Mouse (Mus musculus) E14TG2a.4 (cell line): ENCODE measurements around the gene Fbxo3.
"Not testable (repeated sequence)": the region's sequence is repeated elsewhere in the genome, so short reads cannot be mapped to it uniquely, and the experiment has no call there.

Experiments
- H3K27me3 ChIP-seq: 2 replicates; pipeline ENCODE4 v1.6.1; 2014; ENCODE audit warnings: low read length, control low read depth; ENCODE audit not compliant: insufficient read depth
- H3K36me3 ChIP-seq: 2 replicates; pipeline ENCODE4 v1.6.1; 2014; ENCODE audit warnings: low read length, control low read depth; ENCODE audit not compliant: insufficient read depth
- H3K4me1 ChIP-seq: replicated peaks from 2 replicates; pipeline ENCODE4 v1.6.1; 2014; ENCODE audit warnings: low read depth, low read length, control low read depth
- H3K4me3 ChIP-seq: replicated peaks from 2 replicates; pipeline ENCODE4 v1.5.1; 2014; ENCODE audit warnings: mild to moderate bottlenecking, low read length
- H3K9me3 ChIP-seq: 2 replicates; pipeline ENCODE4 v1.6.1; 2014; ENCODE audit warnings: low read length, control low read depth
- CTCF ChIP-seq: conservative IDR thresholded peaks from 2 replicates; pipeline ENCODE4 v1.5.1; 2014; ENCODE audit warnings: low read length
- NANOG ChIP-seq: IDR thresholded peaks from 2 replicates; pipeline ENCODE4 v1.6.1; 2014; ENCODE audit warnings: borderline replicate concordance, low read length, mixed read lengths
- POU5F1 ChIP-seq: IDR thresholded peaks from 2 replicates; pipeline ENCODE4 v1.6.1; 2014; ENCODE audit warnings: low read length, borderline replicate concordance

Fbxo3 gene

DNA sequence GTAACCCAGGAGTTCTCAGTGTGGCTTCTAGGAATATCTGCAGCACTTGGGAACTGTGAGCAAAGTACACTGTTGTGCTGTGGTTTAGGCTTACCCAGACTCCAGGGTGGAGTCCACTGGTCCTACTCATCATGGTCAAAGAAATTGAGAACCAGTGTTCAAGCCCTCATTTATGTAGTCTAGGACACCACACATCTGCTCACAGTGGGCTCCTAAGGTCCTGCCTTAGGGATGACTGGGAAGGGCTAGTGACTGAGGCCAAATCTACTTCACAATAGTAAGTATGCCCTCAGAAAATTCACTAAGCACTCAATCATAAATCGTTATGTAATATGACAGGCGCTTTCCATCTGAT, 71.7 kb downstream of the Fbxo3 start:
- Histone ChIP-seq H3K4me3 (no peak overlapping the region), H3K27me3 (no peaks in the 10 kb centered on the region), H3K36me3 (no peaks in the 10 kb centered on the region), H3K9me3 (no peaks in the 10 kb centered on the region), H3K4me1 (peaks cover 32% of the 10 kb centered on the region)
- no peak for TF ChIP-seq POU5F1
- TF ChIP-seq CTCF, result no peak
- no peak for TF ChIP-seq NANOG

- TF ChIP-seq NANOG, result no peak
- TF ChIP-seq POU5F1, result no peak
- H3K4me3 ChIP-seq, result no peak overlapping the region
- no peaks in the 10 kb centered on the region for H3K36me3 ChIP-seq
- H3K4me1 ChIP-seq, result peaks cover 32% of the 10 kb centered on the region
- H3K27me3 ChIP-seq, result no peaks in the 10 kb centered on the region
- no peaks in the 10 kb centered on the region for H3K9me3 ChIP-seq
These were observed 72.4 kb downstream of the Fbxo3 start for GRCm38 (mm10) chr2:104099946-104100345.

GRCm38 (mm10) chr2:104104800-104105199, 77.3 kb downstream of the Fbxo3 start:
- H3K9me3 ChIP-seq, result no peaks in the 10 kb centered on the region
- H3K4me1 ChIP-seq, result peaks cover 10% of the 10 kb centered on the region
- no peak overlapping the region for H3K4me3 ChIP-seq
- H3K36me3 ChIP-seq, result peaks cover 4% of the 10 kb centered on the region; the same call in 1 of the 2 replicates
- TF ChIP-seq POU5F1, result no peak
- TF ChIP-seq CTCF, result no peak
- TF ChIP-seq NANOG, result no peak
- no peaks in the 10 kb centered on the region for H3K27me3 ChIP-seq

GRCm38 (mm10) chr2:104109021-104109420, 81.5 kb downstream of the Fbxo3 start:
- not testable (repeated sequence) for H3K27me3 ChIP-seq, H3K9me3 ChIP-seq, H3K4me3 ChIP-seq, H3K36me3 ChIP-seq
- H3K4me1 ChIP-seq, result peaks cover 13% of the 10 kb centered on the region

GRCm38 (mm10) chr2:104109528-104109927, 82.0 kb downstream of the Fbxo3 start:
- H3K4me1 ChIP-seq, result peaks cover 13% of the 10 kb centered on the region
- no peak for TF ChIP-seq NANOG
- TF ChIP-seq CTCF, result no peak
- no peak for TF ChIP-seq POU5F1
- peaks cover 4% of the 10 kb centered on the region; the same call in 1 of the 2 replicates for H3K36me3 ChIP-seq
- H3K27me3 ChIP-seq, result no peaks in the 10 kb centered on the region
- peak overlapping the region; percentile 11; the same call in 1 of the 2 replicates for H3K4me3 ChIP-seq
- H3K9me3 ChIP-seq, result no peaks in the 10 kb centered on the region

- Histone ChIP-seq H3K9me3 (no peaks in the 10 kb centered on the region), H3K27me3 (no peaks in the 10 kb centered on the region), H3K4me3 (peak overlapping the region; percentile 11; the same call in 1 of the 2 replicates), H3K36me3 (peaks cover 4% of the 10 kb centered on the region; the same call in 1 of the 2 replicates), H3K4me1 (peaks cover 13% of the 10 kb centered on the region)
- no peak for TF ChIP-seq CTCF
- TF ChIP-seq POU5F1, result no peak
- no peak for TF ChIP-seq NANOG
These were observed 82.5 kb downstream of the Fbxo3 start for GRCm38 (mm10) chr2:104110031-104110430.

GRCm38 (mm10) chr2:104111170-104111797, 83.8 kb downstream of the Fbxo3 start:
- not testable (repeated sequence) for H3K4me3 ChIP-seq, H3K27me3 ChIP-seq, H3K36me3 ChIP-seq, H3K9me3 ChIP-seq
- peaks cover 13% of the 10 kb centered on the region for H3K4me1 ChIP-seq
